Mouse (Mus musculus) spleen, adult 2 months (tissue): Measurements from ENCODE around the gene Aifm2.

Experiments used
- CTCF ChIP-seq: fragments of 200-500 bp; IDR thresholded peaks from 2 replicates; pipeline ENCODE4 v1.5.1; 2011; ENCODE audit warnings: mild to moderate bottlenecking, inconsistent platforms; ENCODE audit not compliant: insufficient read depth, insufficient read length, insufficient replicate concordance; ENCODE audit errors: extremely low read depth
- POLR2A ChIP-seq: fragments of 200-500 bp; IDR thresholded peaks from 2 replicates; pipeline ENCODE4 v1.6.1; 2011; ENCODE audit warnings: low read depth, low read length, inconsistent platforms

GRCm38 (mm10) chr10:61720331-61720730 lies 5.3 kb downstream of the Aifm2 start:
- TF ChIP-seq CTCF (no peak), POLR2A (no peak)
